Mouse (Mus musculus) gastrocnemius, postnatal 10 days (tissue): ENCODE measurements around the gene Chst8. TPM values are rescaled to one million over a fixed set of nuclear protein-coding genes. Genes with fewer than 3 reads are reported as not detected.

Source experiments
- DNase-seq: peaks from one replicate; pipeline ENCODE4 v3.0.0; 2021; ENCODE audit warnings: mixed read lengths
- total RNA-seq, 2 experiments: library from RNA; stranded (reverse); gene quantifications; 2 replicates each; pipeline ENCODE4 v1.2.3; 2021

Gene Chst8
- total RNA-seq, 2 experiments from 2014 or later, result 0.49 to 0.84 TPM

GRCm38 (mm10) chr7:34663145-34663544 lies 149.4 kb downstream of the Chst8 start:
- DNase-seq, result no peak

- no peak for DNase-seq
These were observed 150.3 kb downstream of the Chst8 start for GRCm38 (mm10) chr7:34662227-34662626.

GRCm38 (mm10) chr7:34659386-34660085 lies 153.0 kb downstream of the Chst8 start:
- DNase-seq, result no peak

GRCm38 (mm10) chr7:34656632-34657031 lies 155.9 kb downstream of the Chst8 start, which contains the start of gene Kctd15:
TSS of gene Kctd15 (minus strand) at chr7:34656732.
- DNase-seq, result no peak

GRCm38 (mm10) chr7:34655086-34655839 lies 157.2 kb downstream of the Chst8 start:
- DNase-seq, result peak; percentile 97

- peak; percentile 72 for DNase-seq
These were observed 157.9 kb downstream of the Chst8 start for GRCm38 (mm10) chr7:34654441-34655085.

GRCm38 (mm10) chr7:34653731-34654440 lies 158.6 kb downstream of the Chst8 start:
- DNase-seq, result peak; percentile 53

- peak; percentile 69 for DNase-seq
These were observed 159.6 kb downstream of the Chst8 start for GRCm38 (mm10) chr7:34652751-34653502.

- DNase-seq, result no peak
These were observed 161.1 kb downstream of the Chst8 start for GRCm38 (mm10) chr7:34651381-34651780.

- DNase-seq, result peak; percentile 68
These were observed 165.5 kb downstream of the Chst8 start for GRCm38 (mm10) chr7:34647052-34647451.

GRCm38 (mm10) chr7:34646144-34646795 lies 166.2 kb downstream of the Chst8 start:
- DNase-seq, result no peak

GRCm38 (mm10) chr7:34645623-34646022 lies 166.9 kb downstream of the Chst8 start:
- DNase-seq, result no peak

- DNase-seq, result no peak
These were observed 167.9 kb downstream of the Chst8 start for GRCm38 (mm10) chr7:34644591-34644990.

- DNase-seq, result no peak
These were observed 169.2 kb downstream of the Chst8 start for GRCm38 (mm10) chr7:34643329-34643728.

GRCm38 (mm10) chr7:34641968-34642367 lies 170.5 kb downstream of the Chst8 start:
- DNase-seq, result no peak

GRCm38 (mm10) chr7:34639798-34640197 lies 172.7 kb downstream of the Chst8 start:
- DNase-seq, result no peak

GRCm38 (mm10) chr7:34636661-34637060 lies 175.8 kb downstream of the Chst8 start:
- DNase-seq, result no peak

- no peak for DNase-seq
These were observed 179.4 kb downstream of the Chst8 start for GRCm38 (mm10) chr7:34632966-34633742.

GRCm38 (mm10) chr7:34630211-34631085 lies 182.1 kb downstream of the Chst8 start:
- DNase-seq, result peak; percentile 78
